Mouse (Mus musculus) MEL (cell line): ENCODE data around the gene Gtf2ird1. TPM values are rescaled to one million over a fixed set of nuclear protein-coding genes. Genes with fewer than 3 reads are reported as not detected.

Experiments
- DNase-seq: peaks from one replicate; pipeline ENCODE4 v3.0.0; 2011; ENCODE audit warnings: low read depth, low spot score
- H3K27ac ChIP-seq: 2 replicates; pipeline ENCODE4 v1.5.1; 2012; ENCODE audit warnings: low read depth, mild to moderate bottlenecking, control low read depth, low read length, moderate library complexity; ENCODE audit not compliant: control insufficient read depth
- H3K27me3 ChIP-seq, 2 experiments: fragments of 150-350 bp in 1 of 2; sonication (generic) in 1 of 2; 2 replicates each; pipeline ENCODE4 v1.6.1; 2012; ENCODE audit warnings: low read length in 2 of 2, mild to moderate bottlenecking in 2 of 2, improper control_type of control experiment in 1 of 2, moderate library complexity in 1 of 2; ENCODE audit not compliant: insufficient read depth in 2 of 2, control insufficient read depth in 1 of 2
- H3K36me3 ChIP-seq, 2 experiments: 2 replicates each; pipeline ENCODE4 v1.6.1; 2012 to 2014; ENCODE audit warnings: low read length in 2 of 2, improper control_type of control experiment in 1 of 2, inconsistent platforms in 1 of 2, mild to moderate bottlenecking in 1 of 2; ENCODE audit not compliant: insufficient read depth in 2 of 2, control insufficient read depth in 1 of 2
- H3K4me1 ChIP-seq, 2 experiments: fragments of 150-350 bp in 1 of 2; sonication (generic) in 1 of 2; 2 replicates each; pipeline ENCODE4 v1.6.1; 2012; ENCODE audit warnings: low read length in 2 of 2, improper control_type of control experiment in 1 of 2, mild to moderate bottlenecking in 1 of 2; ENCODE audit not compliant: insufficient read depth in 2 of 2, control insufficient read depth in 1 of 2
- H3K4me3 ChIP-seq, 2 experiments: fragments of 150-350 bp in 1 of 2; sonication (generic) in 1 of 2; 2 replicates each; pipeline ENCODE4 v1.5.1; 2012; ENCODE audit warnings: low read depth in 2 of 2, low read length in 2 of 2, mild to moderate bottlenecking in 2 of 2, moderate library complexity in 2 of 2, control low read depth in 1 of 2, improper control_type of control experiment in 1 of 2; ENCODE audit not compliant: control insufficient read depth in 1 of 2, insufficient read depth in 1 of 2
- H3K79me2 ChIP-seq: 2 replicates; pipeline ENCODE4 v1.6.1; 2012; ENCODE audit warnings: mild to moderate bottlenecking, low read length, moderate library complexity; ENCODE audit not compliant: control insufficient read depth, poor library complexity, insufficient read depth
- H3K9ac ChIP-seq: 2 replicates; pipeline ENCODE4 v1.6.1; 2012; ENCODE audit warnings: low read depth, mild to moderate bottlenecking, control low read depth, low read length, moderate library complexity; ENCODE audit not compliant: control insufficient read depth, poor library complexity, severe bottlenecking
- H3K9me3 ChIP-seq: fragments of 150-350 bp; sonication (generic); replicated peaks from 2 replicates; pipeline ENCODE4 v1.6.1; 2012; ENCODE audit warnings: mild to moderate bottlenecking, low read length, improper control_type of control experiment, moderate library complexity; ENCODE audit not compliant: insufficient read depth
- CHD1 ChIP-seq: IDR thresholded peaks from 2 replicates; pipeline ENCODE4 v1.6.1; 2012; ENCODE audit warnings: low read depth, mild to moderate bottlenecking, inconsistent platforms, low read length, improper control_type of control experiment
- ETS1 ChIP-seq: IDR thresholded peaks from 2 replicates; pipeline ENCODE4 v1.6.1; 2012; ENCODE audit warnings: low read depth, mild to moderate bottlenecking, inconsistent platforms, low read length, improper control_type of control experiment, moderate library complexity
- GABPA ChIP-seq: IDR thresholded peaks from 2 replicates; pipeline ENCODE4 v1.6.1; 2012; ENCODE audit warnings: low read depth, mild to moderate bottlenecking, inconsistent platforms, low read length, improper control_type of control experiment, moderate library complexity
- HCFC1 ChIP-seq: IDR thresholded peaks from 2 replicates; pipeline ENCODE4 v1.6.1; 2012; ENCODE audit warnings: low read depth, mild to moderate bottlenecking, inconsistent platforms, low read length, improper control_type of control experiment, moderate library complexity
- KAT2A ChIP-seq: conservative IDR thresholded peaks from 2 replicates; pipeline ENCODE4 v1.6.1; 2012; ENCODE audit warnings: low read depth, low read length, improper control_type of control experiment, inconsistent platforms
- MAFK ChIP-seq: IDR thresholded peaks from 2 replicates; pipeline ENCODE4 v1.6.1; 2011; ENCODE audit warnings: low read depth, mild to moderate bottlenecking, low read length, improper control_type of control experiment, borderline replicate concordance
- MAX ChIP-seq: IDR thresholded peaks from 2 replicates; pipeline ENCODE4 v1.6.1; 2011; ENCODE audit warnings: low read length, improper control_type of control experiment
- MEF2A ChIP-seq: IDR thresholded peaks from 2 replicates; pipeline ENCODE4 v1.6.1; 2014; ENCODE audit warnings: low read depth, mild to moderate bottlenecking, inconsistent platforms, low read length, improper control_type of control experiment; ENCODE audit not compliant: poor library complexity, insufficient replicate concordance, severe bottlenecking; ENCODE audit errors: extremely low read depth
- MXI1 ChIP-seq: IDR thresholded peaks from 2 replicates; pipeline ENCODE4 v1.6.1; 2011; ENCODE audit warnings: mild to moderate bottlenecking, low read depth, low read length, improper control_type of control experiment
- MYB ChIP-seq: IDR thresholded peaks from 2 replicates; pipeline ENCODE4 v1.6.1; 2011; ENCODE audit warnings: mild to moderate bottlenecking, low read depth, low read length, improper control_type of control experiment
- MYC ChIP-seq: IDR thresholded peaks from 2 replicates; pipeline ENCODE4 v1.6.1; 2011; ENCODE audit warnings: low read depth, mild to moderate bottlenecking, low read length, improper control_type of control experiment, moderate library complexity
- NELFE ChIP-seq: IDR thresholded peaks from 2 replicates; pipeline ENCODE4 v1.6.1; 2011; ENCODE audit warnings: low read depth, low read length, improper control_type of control experiment
- NRF1 ChIP-seq: IDR thresholded peaks from 2 replicates; pipeline ENCODE4 v1.6.1; 2014; ENCODE audit warnings: low read depth, mild to moderate bottlenecking, inconsistent platforms, low read length, improper control_type of control experiment, moderate library complexity; ENCODE audit not compliant: poor library complexity, insufficient read depth, severe bottlenecking
- POLR2A ChIP-seq, 2 experiments: IDR thresholded peaks; 2 replicates each; pipeline ENCODE4 v1.6.1; 2011 to 2012; ENCODE audit warnings: low read length in 2 of 2, mild to moderate bottlenecking in 2 of 2, control low read depth in 1 of 2, improper control_type of control experiment in 1 of 2, low read depth in 1 of 2, moderate library complexity in 1 of 2; ENCODE audit not compliant: control insufficient read depth in 1 of 2, insufficient read depth in 1 of 2, poor library complexity in 1 of 2
- POLR2AphosphoS5 ChIP-seq: IDR thresholded peaks from 2 replicates; pipeline ENCODE4 v1.6.1; 2012; ENCODE audit warnings: low read depth, borderline replicate concordance, mild to moderate bottlenecking, inconsistent platforms, low read length, moderate library complexity, mixed read lengths
- SMC3 ChIP-seq: IDR thresholded peaks from 2 replicates; pipeline ENCODE4 v1.6.1; 2011; ENCODE audit warnings: low read depth, low read length, improper control_type of control experiment
- TCF12 ChIP-seq: IDR thresholded peaks from 2 replicates; pipeline ENCODE4 v1.6.1; 2014; ENCODE audit warnings: low read depth, mild to moderate bottlenecking, inconsistent platforms, low read length, improper control_type of control experiment, moderate library complexity
- USF2 ChIP-seq, 2 experiments: IDR thresholded peaks; 2 replicates each; pipeline ENCODE4 v1.6.1; 2011 to 2012; ENCODE audit warnings: improper control_type of control experiment in 2 of 2, low read length in 2 of 2, borderline replicate concordance in 1 of 2, inconsistent platforms in 1 of 2, low read depth in 1 of 2, mild to moderate bottlenecking in 1 of 2; ENCODE audit not compliant: insufficient read depth in 1 of 2
- ZKSCAN1 ChIP-seq: IDR thresholded peaks from 2 replicates; pipeline ENCODE4 v1.6.1; 2012; ENCODE audit warnings: low read depth, mild to moderate bottlenecking, inconsistent platforms, low read length, improper control_type of control experiment, moderate library complexity
- ZNF384 ChIP-seq: IDR thresholded peaks from 2 replicates; pipeline ENCODE4 v1.6.1; 2012; ENCODE audit warnings: low read depth, mild to moderate bottlenecking, inconsistent platforms, low read length, improper control_type of control experiment
- polyA plus RNA-seq, 2 experiments: library from polyadenylated mRNA; stranded (reverse) in 1 of 2; unstranded in 1 of 2; fragments of >175 nt in 1 of 2; fragments of >200 nt in 1 of 2; gene quantifications; 2 replicates each; pipeline versions ENCODE4 v1.2.1 to v1.2.4; 2012; ENCODE audit warnings: low replicate concordance in 2 of 2, low read depth in 1 of 2; ENCODE audit not compliant: insufficient read length in 2 of 2, insufficient read depth in 1 of 2, missing spikeins in 1 of 2
- total RNA-seq: library from RNA; depleted of rRNA; stranded (reverse); fragments of 300-350 nt; gene quantifications from 2 replicates; pipeline ENCODE4 v1.2.3, GENCODE M21; 2012

The Gtf2ird1 gene
- total and polyA plus RNA-seq, 3 experiments: 15.2 to 54.7 TPM; not detected in 1

GRCm38 (mm10) chr5:134342503-134343205, 113.9 kb downstream of the Gtf2ird1 start (continued):
- no peak for TF ChIP-seq MEF2A
- no peak for TF ChIP-seq NRF1
- peak; percentile 31; the same call in 1 of the 2 replicates for TF ChIP-seq SMC3
- TF ChIP-seq ETS1: no peak
- TF ChIP-seq GABPA: no peak
- TF ChIP-seq KAT2A: no peak
- no peak for TF ChIP-seq MAFK
- 0 out of 4 replicates have a peak, but pooled peaks of 1 of the 2 experiments have one; percentile 28 for TF ChIP-seq POLR2A (IDR thresholded peaks at IDR 0.05; ENCODE audit: control insufficient read depth in 1 of 2, insufficient read depth in 1 of 2, low read depth in 1 of 2, low read length in 2 of 2, poor library complexity in 1 of 2)
- TF ChIP-seq MYB: no peak
- 0 out of 2 replicates have a peak, but pooled peaks have one; percentile 27 for TF ChIP-seq NELFE
- TF ChIP-seq HCFC1: no peak
- peak; percentile 2; the same call in 1 of the 2 replicates for TF ChIP-seq TCF12
- no peak for TF ChIP-seq ZKSCAN1
- TF ChIP-seq POLR2AphosphoS5: no peak
- peak; percentile 75 for TF ChIP-seq MAX
- TF ChIP-seq MYC: no peak
- TF ChIP-seq CHD1: 0 out of 2 replicates have a peak, but pooled peaks have one; percentile 63
- no peak for TF ChIP-seq ZNF384
- peak; percentile 75 for TF ChIP-seq MXI1
- TF ChIP-seq USF2 (IDR thresholded peaks at IDR 0.05; ENCODE audit: borderline replicate concordance in 1 of 2, insufficient read depth in 1 of 2, low read depth in 1 of 2, low read length in 2 of 2): no peak

GRCm38 (mm10) chr5:134341721-134342120, 114.8 kb downstream of the Gtf2ird1 start:
- H3K4me1 ChIP-seq: peaks cover 0 to 6% of the 10 kb centered on the region in 2 experiments; a peak in 2 of 4 replicates
- H3K9me3 ChIP-seq: no peaks in the 10 kb centered on the region
- H3K27ac ChIP-seq: no peak overlapping the region
- DNase-seq: peak; percentile 49
- H3K27me3 ChIP-seq: no peaks in the 10 kb centered on the region
- H3K36me3 ChIP-seq: no peaks in the 10 kb centered on the region
- no peaks in the 10 kb centered on the region for H3K79me2 ChIP-seq
- peak overlapping the region; percentile 47 to 72; a peak in 3 of 4 replicates for H3K4me3 ChIP-seq
- peak overlapping the region; percentile 23 for H3K9ac ChIP-seq
- TF ChIP-seq HCFC1: 0 out of 2 replicates have a peak, but pooled peaks have one; percentile 2
- no peak for TF ChIP-seq MYB
- no peak for TF ChIP-seq CHD1
